Mouse (Mus musculus): ENCODE results near the gene Kdm4a. TPM values are rescaled to one million over a fixed set of nuclear protein-coding genes. Genes with fewer than 3 reads are reported as not detected.

The Kdm4a gene
- polyA plus RNA-seq, 1 experiment from 2014 or later, result 38.6 TPM

DNA sequence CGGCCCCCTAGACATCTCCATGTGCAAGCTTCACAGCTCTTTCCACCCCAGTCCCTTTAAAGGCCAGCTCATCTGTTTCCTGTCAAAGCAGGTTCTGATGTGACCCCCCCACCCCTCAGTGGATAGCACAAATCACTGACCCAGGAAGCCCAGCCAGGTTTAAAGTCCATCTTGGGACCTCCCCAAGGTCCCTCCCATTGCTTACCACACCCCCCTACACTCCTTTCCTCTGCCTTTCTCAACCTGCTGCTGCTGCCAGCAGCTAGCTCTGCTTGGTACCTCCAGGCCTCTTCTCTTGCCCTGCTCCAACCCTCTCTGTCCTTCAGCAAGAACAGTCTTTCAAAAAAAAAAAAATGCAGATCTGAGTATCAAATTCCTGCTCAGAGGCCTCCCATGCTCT lies 35.0 kb upstream of the Kdm4a start:
- Histone ChIP-seq H3K9ac (ENCODE audit: low read length) (no peak overlapping the region), H3K27me3 (replicated peaks; ENCODE audit: control insufficient read depth, insufficient read depth, low read length) (no peaks in the 10 kb centered on the region), H3K4me2 (ENCODE audit: low read length) (no peak overlapping the region), H3K4me1 (replicated peaks; ENCODE audit: control insufficient read depth, insufficient read depth, low read length) (no peaks in the 10 kb centered on the region), H3K4me3 (ENCODE audit: low read depth, low read length) (no peak overlapping the region), H3K27ac (ENCODE audit: low read depth) (no peak overlapping the region), H3K9me3 (ENCODE audit: control insufficient read depth, low read length) (no peaks in the 10 kb centered on the region), H3K36me3 (ENCODE audit: control insufficient read depth, insufficient read depth, low read length) (peaks cover 93% of the 10 kb centered on the region)
- no peak for ATAC-seq (replicated peaks; ENCODE audit: low FRiP score, low TSS enrichment, low read depth)
- DNase-seq (ENCODE audit: low spot score), result no peak
- WGBS, result 96% methylated on average over 1 of the region's 1 CpGs

DNA sequence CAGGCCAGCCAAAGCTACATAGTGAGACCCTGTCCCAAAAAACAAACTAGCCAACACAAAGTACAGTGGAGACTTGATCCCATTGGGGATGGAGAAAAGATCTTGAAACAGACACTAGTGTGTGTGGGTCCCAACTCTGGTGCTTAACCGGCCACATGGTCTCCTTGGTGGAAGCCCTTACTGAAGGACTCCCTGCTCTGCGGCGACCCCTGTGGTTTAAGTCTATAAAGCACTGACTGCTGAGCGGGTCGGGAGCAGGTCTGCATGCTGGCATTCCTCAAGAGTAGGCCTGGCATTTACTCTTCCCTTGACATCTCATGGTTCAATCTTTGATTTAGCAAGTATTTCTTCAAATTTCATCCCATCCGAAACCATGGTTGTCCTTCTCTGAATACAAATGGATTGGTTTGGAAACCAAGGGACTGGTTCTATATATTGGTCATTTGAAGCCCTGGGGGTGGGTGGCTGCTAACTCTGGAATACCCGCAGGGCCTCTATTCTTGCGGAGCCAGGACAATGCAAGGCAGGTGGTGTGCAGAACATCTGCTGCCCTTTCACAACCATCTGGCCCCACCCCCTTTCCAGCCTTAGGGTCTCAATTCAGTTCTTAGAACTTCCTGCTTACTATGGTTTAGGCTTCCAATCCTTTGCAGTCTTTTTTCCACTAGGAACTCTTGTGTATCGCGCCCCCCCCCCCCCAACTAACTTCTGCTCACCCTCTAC lies 27.2 kb upstream of the Kdm4a start:
- Histone ChIP-seq H3K4me2 (ENCODE audit: low read length) (no peak overlapping the region), H3K4me1 (replicated peaks; ENCODE audit: control insufficient read depth, insufficient read depth, low read length) (no peaks in the 10 kb centered on the region), H3K27ac (ENCODE audit: low read depth) (no peak overlapping the region), H3K9ac (ENCODE audit: low read length) (no peak overlapping the region), H3K27me3 (replicated peaks; ENCODE audit: control insufficient read depth, insufficient read depth, low read length) (no peaks in the 10 kb centered on the region), H3K9me3 (ENCODE audit: control insufficient read depth, low read length) (no peaks in the 10 kb centered on the region), H3K4me3 (ENCODE audit: low read depth, low read length) (no peak overlapping the region), H3K36me3 (ENCODE audit: control insufficient read depth, insufficient read depth, low read length) (peaks cover 45% of the 10 kb centered on the region)
- 0 out of 2 replicates have a peak, but pooled peaks have one; percentile 30 for ATAC-seq (replicated peaks; ENCODE audit: low FRiP score, low TSS enrichment, low read depth)
- no peak for DNase-seq (ENCODE audit: low spot score)
- WGBS, result 61% methylated on average over 10 of the region's 10 CpGs

DNA sequence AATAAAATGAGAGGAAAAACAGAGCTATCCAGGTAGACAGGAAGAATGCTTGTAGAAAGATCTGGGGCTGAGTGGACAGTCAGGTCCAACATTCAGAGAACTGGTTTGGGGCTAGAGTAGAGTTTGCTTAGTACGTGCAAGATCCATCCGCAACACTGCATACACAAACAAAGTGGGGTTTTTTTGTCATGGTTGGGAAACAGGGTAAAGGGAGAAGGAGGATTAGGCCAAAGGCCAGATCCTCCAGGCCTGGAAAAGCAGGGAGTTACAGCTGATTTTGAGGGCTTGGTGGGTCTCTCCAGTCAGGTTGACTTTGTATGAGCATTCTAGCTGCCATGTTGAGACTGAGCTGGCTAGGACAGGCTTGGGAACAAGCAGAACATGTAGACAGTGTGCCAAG lies 26.1 kb upstream of the Kdm4a start:
- WGBS, result 85% methylated on average over 2 of the region's 2 CpGs
- Histone ChIP-seq H3K4me3 (ENCODE audit: low read depth, low read length) (no peak overlapping the region), H3K27me3 (replicated peaks; ENCODE audit: control insufficient read depth, insufficient read depth, low read length) (no peaks in the 10 kb centered on the region), H3K4me2 (ENCODE audit: low read length) (no peak overlapping the region), H3K4me1 (replicated peaks; ENCODE audit: control insufficient read depth, insufficient read depth, low read length) (no peaks in the 10 kb centered on the region), H3K36me3 (ENCODE audit: control insufficient read depth, insufficient read depth, low read length) (peaks cover 33% of the 10 kb centered on the region), H3K9ac (ENCODE audit: low read length) (no peak overlapping the region), H3K9me3 (ENCODE audit: control insufficient read depth, low read length) (no peaks in the 10 kb centered on the region), H3K27ac (ENCODE audit: low read depth) (no peak overlapping the region)
- ATAC-seq (replicated peaks; ENCODE audit: low FRiP score, low TSS enrichment, low read depth), result no peak
- no peak for DNase-seq (ENCODE audit: low spot score)

DNA sequence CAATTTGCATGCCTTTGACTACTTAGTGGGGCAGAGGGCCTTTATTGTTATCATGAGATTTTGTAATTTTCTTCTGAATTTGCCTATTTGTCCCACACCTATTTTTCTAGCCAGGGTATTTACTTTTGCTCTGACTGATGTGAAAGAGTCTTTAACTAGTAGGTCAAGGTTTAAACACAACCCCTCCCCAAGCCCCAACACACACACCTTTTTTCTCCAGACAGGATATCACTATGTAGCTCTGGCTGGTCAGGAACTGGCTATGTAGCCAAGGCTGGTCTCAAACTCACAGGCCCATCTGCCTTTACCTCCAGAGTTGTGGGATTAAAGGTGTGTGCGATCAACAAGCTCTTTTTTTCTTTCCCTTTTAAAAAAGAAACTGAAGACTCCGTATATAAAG lies 19.2 kb upstream of the Kdm4a start:
- Histone ChIP-seq H3K36me3 (ENCODE audit: control insufficient read depth, insufficient read depth, low read length) (no peaks in the 10 kb centered on the region), H3K9ac (ENCODE audit: low read length) (no peak overlapping the region), H3K4me1 (replicated peaks; ENCODE audit: control insufficient read depth, insufficient read depth, low read length) (no peaks in the 10 kb centered on the region), H3K27ac (ENCODE audit: low read depth) (no peak overlapping the region), H3K4me3 (ENCODE audit: low read depth, low read length) (no peak overlapping the region), H3K9me3 (ENCODE audit: control insufficient read depth, low read length) (no peaks in the 10 kb centered on the region), H3K27me3 (replicated peaks; ENCODE audit: control insufficient read depth, insufficient read depth, low read length) (no peaks in the 10 kb centered on the region), H3K4me2 (ENCODE audit: low read length) (no peak overlapping the region)
- 90% methylated on average over 2 of the region's 2 CpGs for WGBS
- ATAC-seq (replicated peaks; ENCODE audit: low FRiP score, low TSS enrichment, low read depth), result no peak
- DNase-seq (ENCODE audit: low spot score), result no peak

DNA sequence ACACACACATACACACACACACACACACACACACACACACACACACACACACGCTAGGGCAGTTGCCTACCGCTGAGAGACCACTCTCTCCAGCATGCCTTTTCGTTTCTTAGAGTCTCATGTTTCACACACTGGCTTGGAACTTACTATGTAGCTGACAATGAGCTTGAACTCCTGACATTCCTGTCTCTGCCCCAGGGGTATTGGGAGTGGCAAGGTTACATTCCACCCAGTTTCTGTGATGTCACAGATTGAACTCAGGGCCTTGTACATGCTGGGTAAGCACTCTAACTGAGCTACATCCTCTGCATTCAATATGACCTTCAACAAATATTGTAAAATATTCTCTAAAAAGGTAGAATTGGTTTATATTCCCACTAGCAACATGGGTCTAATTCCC lies 18.8 kb upstream of the Kdm4a start:
- Histone ChIP-seq H3K36me3 (ENCODE audit: control insufficient read depth, insufficient read depth, low read length) (no peaks in the 10 kb centered on the region), H3K4me2 (ENCODE audit: low read length) (no peak overlapping the region), H3K9ac (ENCODE audit: low read length) (no peak overlapping the region), H3K4me1 (replicated peaks; ENCODE audit: control insufficient read depth, insufficient read depth, low read length) (no peaks in the 10 kb centered on the region), H3K9me3 (ENCODE audit: control insufficient read depth, low read length) (no peaks in the 10 kb centered on the region), H3K4me3 (ENCODE audit: low read depth, low read length) (no peak overlapping the region), H3K27ac (ENCODE audit: low read depth) (no peak overlapping the region), H3K27me3 (replicated peaks; ENCODE audit: control insufficient read depth, insufficient read depth, low read length) (no peaks in the 10 kb centered on the region)
- no peak for DNase-seq (ENCODE audit: low spot score)
- no peak for ATAC-seq (replicated peaks; ENCODE audit: low FRiP score, low TSS enrichment, low read depth)
- WGBS, result 69% methylated on average over 3 of the region's 3 CpGs

DNA sequence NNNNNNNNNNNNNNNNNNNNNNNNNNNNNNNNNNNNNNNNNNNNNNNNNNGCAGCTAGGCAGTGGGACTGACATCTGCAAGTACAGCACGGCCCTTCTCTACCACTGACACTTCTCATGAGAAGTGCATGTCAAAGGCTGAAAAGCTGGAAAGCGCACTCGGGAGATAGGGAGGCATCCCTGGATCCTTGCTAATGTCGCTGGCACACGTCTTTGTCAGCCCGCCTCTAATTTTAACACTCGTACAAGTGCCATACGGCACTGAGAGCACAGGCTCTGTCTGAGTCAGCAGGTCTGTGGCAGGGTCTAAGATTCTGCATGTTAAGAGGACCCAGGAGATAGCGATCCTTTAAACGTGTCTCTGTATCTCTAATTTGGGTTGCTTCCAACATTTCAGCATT lies 16.3 kb upstream of the Kdm4a start:
- no peaks in the 10 kb centered on the region for H3K9me3 ChIP-seq (ENCODE audit: control insufficient read depth, low read length)
- no peak overlapping the region for H3K9ac ChIP-seq (ENCODE audit: low read length)
- no peaks in the 10 kb centered on the region for H3K4me1 ChIP-seq (replicated peaks; ENCODE audit: control insufficient read depth, insufficient read depth, low read length)
- WGBS, result 82% methylated on average over 10 of the region's 10 CpGs
- no peak overlapping the region for H3K4me3 ChIP-seq (ENCODE audit: low read depth, low read length)
- no peak for DNase-seq (ENCODE audit: low spot score)
- no peak overlapping the region for H3K27ac ChIP-seq (ENCODE audit: low read depth)
- ATAC-seq (replicated peaks; ENCODE audit: low FRiP score, low TSS enrichment, low read depth), result no peak
- no peaks in the 10 kb centered on the region for H3K27me3 ChIP-seq (replicated peaks; ENCODE audit: control insufficient read depth, insufficient read depth, low read length)
- H3K4me2 ChIP-seq (ENCODE audit: low read length), result no peak overlapping the region
- H3K36me3 ChIP-seq (ENCODE audit: control insufficient read depth, insufficient read depth, low read length), result no peaks in the 10 kb centered on the region

DNA sequence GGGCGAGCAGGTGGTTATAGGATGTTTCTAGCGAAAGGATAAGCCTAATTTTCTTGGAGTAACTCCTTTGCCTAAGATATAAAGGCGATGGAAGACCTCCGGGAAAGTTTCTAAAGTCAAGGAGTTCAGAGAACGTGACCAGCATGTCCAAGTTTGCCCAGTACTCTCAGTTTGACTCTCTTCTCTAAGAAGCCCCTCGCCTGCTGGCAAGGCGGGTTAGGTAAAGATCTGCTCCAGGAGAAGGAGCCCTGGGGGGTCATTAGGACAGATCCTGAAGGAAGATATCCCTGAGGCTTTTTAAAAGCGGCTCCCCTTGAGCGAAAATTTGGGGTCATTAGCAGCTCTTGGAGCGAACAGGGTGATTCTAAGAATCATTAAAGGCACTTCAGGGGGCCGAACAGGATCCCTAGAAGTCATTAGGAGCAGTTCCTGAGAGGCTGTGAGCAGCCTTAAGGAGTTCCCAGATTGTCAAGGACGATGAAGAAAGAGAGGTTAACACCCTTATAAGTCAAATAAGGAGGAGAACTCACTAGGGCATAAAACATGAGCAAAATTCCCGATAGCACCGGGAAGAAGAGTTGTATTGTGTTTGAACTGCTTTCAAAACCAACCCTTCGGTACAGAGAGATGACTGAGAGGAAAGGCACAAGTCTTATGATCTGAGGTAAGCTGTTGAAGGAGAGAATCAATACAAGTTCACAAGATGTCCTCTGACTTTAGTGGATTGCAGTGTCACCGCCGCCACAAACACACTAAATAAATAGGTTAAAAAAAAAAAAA lies 648 bp upstream of the Kdm4a start:
- H3K4me1 ChIP-seq (replicated peaks; ENCODE audit: control insufficient read depth, insufficient read depth, low read length), result peaks cover 11% of the 10 kb centered on the region
- peak overlapping the region; percentile 62 for H3K9ac ChIP-seq (ENCODE audit: low read length)
- peak overlapping the region; percentile 85 for H3K27ac ChIP-seq (ENCODE audit: low read depth)
- peak overlapping the region; percentile 82 for H3K4me2 ChIP-seq (ENCODE audit: low read length)
- no peaks in the 10 kb centered on the region for H3K27me3 ChIP-seq (replicated peaks; ENCODE audit: control insufficient read depth, insufficient read depth, low read length)
- ATAC-seq (replicated peaks; ENCODE audit: low FRiP score, low TSS enrichment, low read depth) (no peak), DNase-seq (ENCODE audit: low spot score) (peak; percentile 55)
- no peaks in the 10 kb centered on the region for H3K9me3 ChIP-seq (ENCODE audit: control insufficient read depth, low read length)
- H3K36me3 ChIP-seq (ENCODE audit: control insufficient read depth, insufficient read depth, low read length), result peaks cover 20% of the 10 kb centered on the region
- WGBS, result 11% methylated on average over 17 of the region's 17 CpGs
- peak overlapping the region; percentile 93 for H3K4me3 ChIP-seq (ENCODE audit: low read depth, low read length)

DNA sequence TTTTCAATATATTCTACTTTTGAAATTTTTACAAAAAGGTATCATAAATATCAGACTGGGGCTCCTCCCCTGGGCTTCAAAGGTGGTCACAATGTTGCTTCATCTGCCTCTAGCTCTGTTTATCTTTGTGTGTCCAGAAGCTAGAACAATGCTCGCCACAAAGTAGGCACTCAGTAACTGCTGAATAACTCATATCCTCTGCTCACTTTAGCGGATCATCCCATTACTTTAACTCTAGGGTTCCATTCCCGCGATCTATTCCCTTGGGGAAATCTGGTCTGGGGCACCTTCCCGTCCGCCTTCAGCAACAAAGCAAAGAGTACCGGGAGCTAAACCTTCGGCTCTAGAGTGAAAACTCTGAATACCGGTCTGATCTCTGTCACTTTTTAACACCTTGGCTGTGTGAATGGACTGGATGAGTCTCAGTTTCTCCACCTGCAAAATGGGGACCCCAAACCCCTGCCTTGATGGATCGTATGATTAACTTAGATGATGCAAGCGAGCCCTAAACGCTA lies 834 bp downstream of the Kdm4a start:
- H3K4me1 ChIP-seq (replicated peaks; ENCODE audit: control insufficient read depth, insufficient read depth, low read length), result peaks cover 11% of the 10 kb centered on the region
- ATAC-seq (replicated peaks; ENCODE audit: low FRiP score, low TSS enrichment, low read depth) (no peak), DNase-seq (ENCODE audit: low spot score) (no peak)
- WGBS, result under 1% methylated on average over 12 of the region's 12 CpGs
- H3K9me3 ChIP-seq (ENCODE audit: control insufficient read depth, low read length), result no peaks in the 10 kb centered on the region
- peak overlapping the region; percentile 72 for H3K9ac ChIP-seq (ENCODE audit: low read length)
- H3K4me3 ChIP-seq (ENCODE audit: low read depth, low read length), result peak overlapping the region; percentile 93
- peak overlapping the region; percentile 69 for H3K4me2 ChIP-seq (ENCODE audit: low read length)
- H3K27ac ChIP-seq (ENCODE audit: low read depth), result peak overlapping the region; percentile 93
- H3K36me3 ChIP-seq (ENCODE audit: control insufficient read depth, insufficient read depth, low read length), result peaks cover 35% of the 10 kb centered on the region
- no peaks in the 10 kb centered on the region for H3K27me3 ChIP-seq (replicated peaks; ENCODE audit: control insufficient read depth, insufficient read depth, low read length)

All from intestine, embryonic 14.5 days (tissue).